Mouse (Mus musculus): ENCODE measurements at regions not wholly inside any gene's neighbourhood (a gene's known extent, or its start where the extent isn't known, plus 50 kb on each side); places are given as distances from the start of the nearest gene placed in this dataset.
A peak's percentile ranks its signal among the peaks of the same experiment; 100 is the strongest.

DNA sequence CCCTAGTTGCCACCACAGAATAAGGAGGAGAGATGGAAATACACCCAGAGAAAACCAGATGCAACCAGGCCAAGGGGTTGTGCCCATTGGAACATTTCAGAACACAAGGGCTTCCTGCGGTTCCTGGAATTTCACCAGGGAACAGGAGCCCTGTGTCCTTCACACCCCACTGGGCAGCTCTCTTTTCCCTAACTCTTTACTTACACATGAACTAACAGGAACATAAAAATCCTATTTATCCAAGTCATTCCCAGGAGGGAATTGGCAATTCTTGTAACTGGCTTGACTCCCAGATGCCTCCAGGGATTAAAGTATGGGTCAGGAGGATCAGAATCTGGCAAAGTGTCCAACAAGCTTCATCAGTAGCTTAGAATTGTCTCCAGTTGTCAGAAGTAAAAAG is 62.2 kb upstream of the Glycam1 start:
- peak; percentile 15 to 24 for DNase-seq (ENCODE audit: low spot score in 2 of 2)
